Mouse (Mus musculus) bone marrow macrophage, adult 2 months (primary cell): ENCODE data around the gene Actl6b.

Experiments used
- CTCF ChIP-seq: IDR thresholded peaks from 2 replicates; pipeline ENCODE4 v1.5.1; 2012; ENCODE audit warnings: low read depth, mild to moderate bottlenecking, low read length, moderate library complexity
- POLR2A ChIP-seq: IDR thresholded peaks from 2 replicates; pipeline ENCODE4 v1.6.1; 2012; ENCODE audit warnings: mild to moderate bottlenecking, low read depth, low read length, borderline replicate concordance

DNA sequence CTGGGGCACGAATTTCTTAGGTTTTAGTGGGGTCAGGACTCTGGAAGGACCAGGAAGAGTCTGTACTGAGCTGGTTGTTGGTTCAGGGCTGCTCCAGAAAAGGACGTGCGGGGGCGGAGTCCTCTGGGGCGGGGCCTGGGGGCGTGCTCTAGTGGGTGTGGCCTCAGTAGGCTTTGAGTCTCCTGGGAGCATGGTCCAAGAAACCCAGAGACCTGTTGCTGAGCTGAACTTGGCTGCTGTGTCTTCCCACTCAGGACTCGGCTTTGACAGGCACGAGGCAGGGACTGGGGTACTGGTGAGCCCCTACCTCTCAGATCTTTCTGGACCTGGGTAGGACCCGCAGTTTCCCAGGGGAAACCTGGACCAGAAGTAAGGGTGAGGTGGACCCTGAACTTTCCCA, 16.3 kb downstream of the Actl6b start, which contains the start of gene Tfr2:
- no peak for TF ChIP-seq CTCF
- no peak for TF ChIP-seq POLR2A
